In genomic region chr7:137309071-137310066, GRCm38 (mm10) we compare ENCODE assay signal across 9 mouse cellular contexts. TPM values are rescaled to one million over a fixed set of nuclear protein-coding genes. Genes with fewer than 3 reads are reported as not detected.
DNase-seq lines count a peak whose midpoint lies in the region; ATAC-seq and TF ChIP-seq lines count a peak whose summit lies in the region.
"Had no signal": no experiment of that assay in that cellular context is flagged by ENCODE, and none has a peak within 500 bp of the region (broad histone marks: within the 10 kb centered on the region; RNA-seq: fewer than 3 reads in every experiment).

No protein-coding gene starts in this region.

- no peaks in the 10 kb centered on the region for H3K36me3 ChIP-seq in lung, postnatal 0 days (ENCODE audit: insufficient read depth, low read length)
- no peaks in the 10 kb centered on the region for H3K36me3 ChIP-seq in forebrain, embryonic 15.5 days
- no peaks in the 10 kb centered on the region for H3K36me3 ChIP-seq in intestine, embryonic 14.5 days (ENCODE audit: control insufficient read depth, insufficient read depth, low read length)
- 0 out of 2 replicates have a peak, but pooled peaks cover 5% of the 10 kb centered on the region for H3K36me3 ChIP-seq in neural tube, embryonic 12.5 days

- no peak for DNase-seq in lung, postnatal 0 days (ENCODE audit: low spot score)
- no peak for DNase-seq in lung, postnatal 10 days
- DNase-seq in intestine, embryonic 14.5 days (ENCODE audit: low spot score): peak; percentile 74
- DNase-seq in layer of hippocampus, postnatal 14 days (ENCODE audit: low spot score in 2 of 2): no peak
- DNase-seq in layer of hippocampus, postnatal 10 days (ENCODE audit: low spot score in 2 of 2): no peak
- DNase-seq in right cerebral cortex, postnatal 10 days (ENCODE audit: low spot score in 2 of 2): no peak

- H3K9me3 ChIP-seq in lung, postnatal 0 days (ENCODE audit: low read length): no peaks in the 10 kb centered on the region
- H3K9me3 ChIP-seq in forebrain, embryonic 15.5 days: no peaks in the 10 kb centered on the region
- H3K9me3 ChIP-seq in intestine, embryonic 14.5 days (ENCODE audit: control insufficient read depth, low read length): no peaks in the 10 kb centered on the region
- H3K9me3 ChIP-seq in neural tube, embryonic 12.5 days: no peaks in the 10 kb centered on the region

- peaks cover 16% of the 10 kb centered on the region; the same call in 1 of the 2 replicates for H3K4me1 ChIP-seq in lung, postnatal 0 days (ENCODE audit: insufficient read depth, low read depth, low read length)
- peaks cover 43% of the 10 kb centered on the region for H3K4me1 ChIP-seq in forebrain, embryonic 15.5 days
- peaks cover 17% of the 10 kb centered on the region for H3K4me1 ChIP-seq in intestine, embryonic 14.5 days (replicated peaks; ENCODE audit: control insufficient read depth, insufficient read depth, low read length)
- H3K4me1 ChIP-seq in neural tube, embryonic 12.5 days: peaks cover 36% of the 10 kb centered on the region

- 3% methylated on average over 68 of the region's 93 CpGs for WGBS in lung, postnatal 0 days
- 1% methylated on average over 93 of the region's 93 CpGs for WGBS in forebrain, embryonic 15.5 days
- 2% methylated on average over 87 of the region's 93 CpGs for WGBS in intestine, embryonic 14.5 days
- 1% methylated on average over 93 of the region's 93 CpGs for WGBS in neural tube, embryonic 12.5 days

- H3K27me3 ChIP-seq in lung, postnatal 0 days (replicated peaks; ENCODE audit: insufficient read depth, low read length): peaks cover 96% of the 10 kb centered on the region
- peaks cover 75% of the 10 kb centered on the region for H3K27me3 ChIP-seq in forebrain, embryonic 15.5 days
- peaks cover 98% of the 10 kb centered on the region for H3K27me3 ChIP-seq in intestine, embryonic 14.5 days (replicated peaks; ENCODE audit: control insufficient read depth, insufficient read depth, low read length)
- peaks cover 25% of the 10 kb centered on the region; the same call in 1 of the 2 replicates for H3K27me3 ChIP-seq in neural tube, embryonic 12.5 days (replicated peaks)

- H3K9ac ChIP-seq in lung, postnatal 0 days (replicated peaks; ENCODE audit: low read depth): no peak overlapping the region
- no peak overlapping the region for H3K9ac ChIP-seq in forebrain, embryonic 15.5 days (replicated peaks)
- peak overlapping the region; percentile 8 for H3K9ac ChIP-seq in intestine, embryonic 14.5 days (ENCODE audit: low read length)
- H3K9ac ChIP-seq in neural tube, embryonic 12.5 days: peak overlapping the region; percentile 97

- peak overlapping the region; percentile 25 for H3K4me2 ChIP-seq in lung, postnatal 0 days (replicated peaks; ENCODE audit: low read depth, low read length)
- H3K4me2 ChIP-seq in forebrain, embryonic 15.5 days (replicated peaks): peak overlapping the region; percentile 41
- peak overlapping the region; percentile 47 for H3K4me2 ChIP-seq in intestine, embryonic 14.5 days (ENCODE audit: low read length)
- H3K4me2 ChIP-seq in neural tube, embryonic 12.5 days (replicated peaks): peak overlapping the region; percentile 64

- no peak for TF ChIP-seq EP300 in lung, postnatal 0 days (IDR thresholded peaks at IDR 0.05)

- ATAC-seq in lung, postnatal 0 days: no peak
- ATAC-seq in forebrain, embryonic 15.5 days (replicated peaks): peak; percentile 33; the same call in 1 of the 2 replicates
- no peak for ATAC-seq in intestine, embryonic 14.5 days (replicated peaks; ENCODE audit: low FRiP score, low TSS enrichment, low read depth)
- peak; percentile 49 for ATAC-seq in neural tube, embryonic 12.5 days (ENCODE audit: low FRiP score, low read depth)

- peak overlapping the region; percentile 17 for H3K4me3 ChIP-seq in lung, postnatal 0 days (ENCODE audit: low read depth, low read length)
- peak overlapping the region; percentile 29 for H3K4me3 ChIP-seq in forebrain, embryonic 15.5 days
- H3K4me3 ChIP-seq in intestine, embryonic 14.5 days (ENCODE audit: low read depth, low read length): peak overlapping the region; percentile 23
- H3K4me3 ChIP-seq in neural tube, embryonic 12.5 days: peak overlapping the region; percentile 92

- TF ChIP-seq CTCF in lung, postnatal 0 days (IDR thresholded peaks at IDR 0.05): no peak

- no peak overlapping the region for H3K27ac ChIP-seq in lung, postnatal 0 days (ENCODE audit: low read length)
- no peak overlapping the region for H3K27ac ChIP-seq in forebrain, embryonic 15.5 days (replicated peaks)
- no peak overlapping the region for H3K27ac ChIP-seq in intestine, embryonic 14.5 days (ENCODE audit: low read depth)
- peak overlapping the region; percentile 81 for H3K27ac ChIP-seq in neural tube, embryonic 12.5 days
- H3K27ac ChIP-seq: macrophage had no signal

RNA-seq across cellular contexts. Expression of gene Ebf3, which starts 4.9 kb away (rescaled TPM):
- polyA plus RNA-seq in lung, postnatal 0 days (2015; fragmentation: Nextera tagmentation; extraction: Ambion mirVana): not detected in 2 replicates
- polyA plus RNA-seq in forebrain, embryonic 15.5 days (2015; fragmentation: Nextera tagmentation; extraction: Ambion mirVana): 0.80 and 0.83 TPM in 2 replicates
- polyA plus RNA-seq in intestine, embryonic 14.5 days (2014; fragmentation: Nextera tagmentation; extraction: Ambion mirVana): 1.1 and 1.4 TPM in 2 replicates
- polyA plus RNA-seq in neural tube, embryonic 12.5 days (2016; fragmentation: Nextera tagmentation; extraction: Ambion mirVana): 19.1 and 20.0 TPM in 2 replicates
- total RNA-seq in layer of hippocampus, postnatal 14 days (2021): 1 to 10 TPM; 1.8 to 2.2 TPM
- 1 to 10 TPM; 2.0 to 2.1 TPM for total RNA-seq in layer of hippocampus, postnatal 10 days (2021)
- polyA plus RNA-seq: macrophage had no signal

Comparison
In these comparisons a context has a peak if more than half of its experiments do, and no peak if none do; other contexts are left out.
1. ATAC-seq: peak in forebrain, embryonic 15.5 days (single experiment) and neural tube, embryonic 12.5 days (single experiment); none in lung, postnatal 0 days (single experiment) and intestine, embryonic 14.5 days (single experiment).
2. H3K4me3 ChIP-seq: peak in every context shown above with its lines; median percentile 92 in neural tube, embryonic 12.5 days; 29 in forebrain, embryonic 15.5 days; 23 in intestine, embryonic 14.5 days; 17 in lung, postnatal 0 days.
3. H3K9ac ChIP-seq: peak in intestine, embryonic 14.5 days (single experiment) and neural tube, embryonic 12.5 days (single experiment); none in lung, postnatal 0 days (single experiment) and forebrain, embryonic 15.5 days (single experiment).
4. Peak in every context shown above with its lines, with median percentiles within 50 percentile points of each other: H3K4me2 ChIP-seq.